Mouse (Mus musculus) heart, postnatal 0 days (tissue): Measurements from ENCODE around the gene A1cf. TPM values are rescaled to one million over a fixed set of nuclear protein-coding genes. Genes with fewer than 3 reads are reported as not detected.

Experiments
- ATAC-seq: fragments of 200-750 bp; cut with Nextera tagmentation; 2 replicates; pipeline ENCODE4 v1.8.0; 2017; ENCODE audit warnings: low read depth, moderate number of reproducible peaks, moderate library complexity; ENCODE audit not compliant: insufficient read depth
- DNase-seq: peaks from one replicate; pipeline ENCODE4 v3.0.0-alpha.2; 2016; ENCODE audit warnings: low spot score
- H3K27ac ChIP-seq: fragments of 300-500 bp; sonication (generic); 2 replicates; pipeline ENCODE4 v1.5.1; 2014; ENCODE audit warnings: low read depth, mild to moderate bottlenecking
- H3K27me3 ChIP-seq: fragments of 300-500 bp; sonication (generic); 2 replicates; pipeline ENCODE4 v1.6.1; 2014; ENCODE audit warnings: low read length, mixed read lengths; ENCODE audit not compliant: control insufficient read depth, insufficient read depth
- H3K36me3 ChIP-seq: fragments of 300-500 bp; sonication (generic); replicated peaks from 2 replicates; pipeline ENCODE4 v1.6.1; 2014; ENCODE audit warnings: low read length, mixed read lengths; ENCODE audit not compliant: control insufficient read depth, insufficient read depth
- H3K4me1 ChIP-seq: fragments of 300-500 bp; sonication (generic); 2 replicates; pipeline ENCODE4 v1.6.1; 2014; ENCODE audit warnings: antibody characterized with exemption; ENCODE audit not compliant: control insufficient read depth, insufficient read depth
- H3K4me2 ChIP-seq: fragments of 300-500 bp; sonication (generic); 2 replicates; pipeline ENCODE4 v1.6.1; 2014; ENCODE audit warnings: low read depth, mild to moderate bottlenecking, low read length, moderate library complexity
- H3K4me3 ChIP-seq: fragments of 300-500 bp; sonication (generic); 2 replicates; pipeline ENCODE4 v1.5.1; 2014; ENCODE audit warnings: low read depth, low read length
- H3K9ac ChIP-seq: fragments of 300-500 bp; sonication (generic); replicated peaks from 2 replicates; pipeline ENCODE4 v1.6.1; 2014; ENCODE audit warnings: low read depth, low read length, mixed read lengths
- H3K9me3 ChIP-seq: fragments of 300-500 bp; sonication (generic); replicated peaks from 2 replicates; pipeline ENCODE4 v1.6.1; 2016; ENCODE audit warnings: low read length; ENCODE audit not compliant: control insufficient read depth
- CTCF ChIP-seq: IDR thresholded peaks from 2 replicates; pipeline ENCODE4 v1.5.1; 2016; ENCODE audit warnings: antibody characterized with exemption, control low read depth, low read depth
- EP300 ChIP-seq: IDR thresholded peaks from 2 replicates; pipeline ENCODE4 v1.6.1; 2016; ENCODE audit warnings: antibody characterized with exemption, low read depth
- WGBS: fragments of 180-500 bp; shearing (Covaris S2); extraction: QIAGEN DNeasy Blood & Tissue Kit; methylation state at CpG from one replicate; pipeline ENCODE4 v1.1.7; 2014; 5-methylcytosine and 5-hydroxymethylcytosine counted together
- polyA plus RNA-seq: library from polyadenylated mRNA; unstranded; fragments of >200 nt; fragmentation: Nextera tagmentation; extraction: Ambion mirVana; gene quantifications from 2 replicates; pipeline ENCODE4 v1.2.1, GENCODE M21; 2015
- total RNA-seq: library from RNA; depleted of rRNA; stranded (reverse); fragments of >200 nt; gene quantifications from 2 replicates; pipeline ENCODE4 v1.2.3, GENCODE M21; 2014; ENCODE audit warnings: low replicate concordance

Gene A1cf
- total and polyA plus RNA-seq, 2 experiments from 2014 or later, result 2.8 TPM; not detected in 1

DNA sequence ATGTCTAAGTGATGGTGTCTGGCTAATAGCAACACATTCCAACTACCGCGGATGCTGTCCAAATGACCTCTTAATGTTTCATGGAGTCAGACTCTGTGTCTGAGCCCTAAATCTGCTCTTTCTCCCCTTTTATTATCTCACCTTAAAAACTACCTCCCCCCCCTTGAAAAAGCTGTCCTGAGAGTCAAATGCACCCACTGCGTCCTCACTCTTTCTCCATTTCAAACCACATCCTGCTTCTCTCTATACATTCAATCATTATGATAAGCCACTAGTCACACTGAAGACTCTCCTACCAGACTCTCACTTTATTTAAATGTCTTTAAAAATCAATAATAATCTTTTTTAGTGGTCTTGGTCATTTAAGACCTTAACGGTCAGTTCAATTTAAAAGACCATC, 51.8 kb downstream of the A1cf start:
- WGBS, result 94% methylated on average over 4 of the region's 4 CpGs
- TF ChIP-seq CTCF (no peak), EP300 (no peak)
- no peak for DNase-seq

GRCm38 (mm10) chr19:31921852-31922251, 53.3 kb downstream of the A1cf start:
- Histone ChIP-seq H3K27me3 (no peaks in the 10 kb centered on the region), H3K9ac (no peak overlapping the region), H3K4me3 (no peak overlapping the region), H3K4me2 (no peak overlapping the region), H3K36me3 (no peaks in the 10 kb centered on the region), H3K27ac (no peak overlapping the region), H3K4me1 (no peaks in the 10 kb centered on the region), H3K9me3 (no peaks in the 10 kb centered on the region)
- TF ChIP-seq CTCF (no peak), EP300 (no peak)
- no peak for DNase-seq
- WGBS, result 58% methylated on average over 5 of the region's 5 CpGs
- no peak for ATAC-seq

More for the DNA sequence above, 51.8 kb downstream of the A1cf start:
- Histone ChIP-seq H3K36me3 (no peaks in the 10 kb centered on the region), H3K4me2 (no peak overlapping the region), H3K27me3 (no peaks in the 10 kb centered on the region), H3K9ac (no peak overlapping the region), H3K4me1 (no peaks in the 10 kb centered on the region), H3K4me3 (no peak overlapping the region), H3K9me3 (no peaks in the 10 kb centered on the region), H3K27ac (no peak overlapping the region)
- ATAC-seq, result no peak

GRCm38 (mm10) chr19:31923615-31924352, 55.2 kb downstream of the A1cf start:
- H3K27me3 ChIP-seq, result no peaks in the 10 kb centered on the region
- no peak overlapping the region for H3K27ac ChIP-seq
- no peak overlapping the region for H3K4me2 ChIP-seq
- no peaks in the 10 kb centered on the region for H3K36me3 ChIP-seq
- DNase-seq (no peak), ATAC-seq (no peak)
- no peaks in the 10 kb centered on the region for H3K4me1 ChIP-seq
- 73% methylated on average over 6 of the region's 6 CpGs for WGBS
- H3K4me3 ChIP-seq, result no peak overlapping the region
- no peak overlapping the region for H3K9ac ChIP-seq
- TF ChIP-seq EP300, result no peak
- no peak for TF ChIP-seq CTCF
- no peaks in the 10 kb centered on the region for H3K9me3 ChIP-seq

GRCm38 (mm10) chr19:31950793-31951489, 82.4 kb downstream of the A1cf start:
- 71% methylated on average over 7 of the region's 7 CpGs for WGBS
- H3K27me3 ChIP-seq, result no peaks in the 10 kb centered on the region

GRCm38 (mm10) chr19:31953799-31954198, 85.2 kb downstream of the A1cf start:
- Histone ChIP-seq H3K36me3 (no peaks in the 10 kb centered on the region), H3K9me3 (no peaks in the 10 kb centered on the region), H3K27ac (no peak overlapping the region), H3K4me3 (no peak overlapping the region), H3K27me3 (no peaks in the 10 kb centered on the region), H3K4me2 (no peak overlapping the region), H3K4me1 (no peaks in the 10 kb centered on the region), H3K9ac (no peak overlapping the region)
- WGBS, result 76% methylated on average over 2 of the region's 2 CpGs
- ATAC-seq (no peak), DNase-seq (no peak)
- TF ChIP-seq EP300, result no peak
- no peak for TF ChIP-seq CTCF

More at GRCm38 (mm10) chr19:31950793-31951489, 82.4 kb downstream of the A1cf start:
- TF ChIP-seq CTCF, result no peak
- no peak for TF ChIP-seq EP300
- no peaks in the 10 kb centered on the region for H3K36me3 ChIP-seq
- H3K4me2 ChIP-seq, result no peak overlapping the region
- H3K4me1 ChIP-seq, result no peaks in the 10 kb centered on the region
- no peak overlapping the region for H3K27ac ChIP-seq
- no peak overlapping the region for H3K9ac ChIP-seq
- no peaks in the 10 kb centered on the region for H3K9me3 ChIP-seq
- H3K4me3 ChIP-seq, result no peak overlapping the region
- ATAC-seq, result no peak
- no peak for DNase-seq
